Mouse (Mus musculus) left cerebral cortex, postnatal 4 days (tissue): ENCODE measurements at regions not wholly inside any gene's neighbourhood (a gene's known extent, or its start where the extent isn't known, plus 50 kb on each side); places are given as distances from the start of the nearest gene placed in this dataset.
A peak's percentile ranks its signal among the peaks of the same experiment; 100 is the strongest.

Source experiments
- DNase-seq: peaks from one replicate; pipeline ENCODE4 v3.0.0-alpha.2; 2022
- intact Hi-C: fragments of 180-260 bp; cut with DNase I; formaldehyde crosslinking; loops from one replicate; pipeline ENCODE4 v1.15.1; 2025

- intact Hi-C loops, result no loop called here
These were observed 89.2 kb downstream of the Tmem170b start for GRCm38 (mm10) chr13:41694749-41695419.

GRCm38 (mm10) chr13:41696767-41697445, 91.2 kb downstream of the Tmem170b start:
- no peak for DNase-seq
- intact Hi-C loops, result no loop called here

More at GRCm38 (mm10) chr13:41694749-41695419, 89.2 kb downstream of the Tmem170b start:
- no peak for DNase-seq

- intact Hi-C loops, result no loop called here
- no peak for DNase-seq
These were observed 95.6 kb downstream of the Tmem170b start for GRCm38 (mm10) chr13:41701345-41701744.

GRCm38 (mm10) chr13:41701829-41702231, 96.1 kb downstream of the Tmem170b start:
- intact Hi-C loops, result no loop called here
- no peak for DNase-seq

GRCm38 (mm10) chr13:41703196-41703595, 97.5 kb downstream of the Tmem170b start:
- DNase-seq, result no peak
- intact Hi-C loops, result no loop called here

- DNase-seq, result no peak
- intact Hi-C loops, result no loop called here
These were observed 97.9 kb downstream of the Tmem170b start for GRCm38 (mm10) chr13:41703618-41704017.

GRCm38 (mm10) chr13:41704806-41705205, 99.1 kb downstream of the Tmem170b start:
- DNase-seq, result no peak
- intact Hi-C loops, result loop anchor here (5.0 kb wide), 1 partner anchor 347 kb away; the partner anchor contains the start of gene Hivep1

- DNase-seq, result no peak
- intact Hi-C loops, result loop anchor here (5.0 kb wide), 1 partner anchor 347 kb away; the partner anchor contains the start of gene Hivep1
These were observed 99.9 kb downstream of the Tmem170b start for GRCm38 (mm10) chr13:41705636-41706035.

- DNase-seq, result no peak
- intact Hi-C loops, result loop anchor here (2.0 to 5.0 kb wide), 2 partner anchors 344 to 537 kb away; partner anchors contain the start of gene Hivep1
These were observed 102.1 kb downstream of the Tmem170b start for GRCm38 (mm10) chr13:41707811-41708210.

- DNase-seq, result no peak
- intact Hi-C loops, result loop anchor here (2.0 to 5.0 kb wide), 2 partner anchors 343 to 536 kb away; partner anchors contain the start of gene Hivep1
These were observed 103.4 kb downstream of the Tmem170b start for GRCm38 (mm10) chr13:41709071-41709470.

GRCm38 (mm10) chr13:41709475-41710227, 103.9 kb downstream of the Tmem170b start:
- intact Hi-C loops, result loop anchor here (2.0 to 5.0 kb wide), 2 partner anchors 343 to 535 kb away; partner anchors contain the start of gene Hivep1
- DNase-seq, result peak; percentile 88

- intact Hi-C loops, result no loop called here
- no peak for DNase-seq
These were observed 106.9 kb downstream of the Tmem170b start for GRCm38 (mm10) chr13:41712616-41713015.
